Mouse (Mus musculus): ENCODE measurements around the gene Zfp108. TPM values are rescaled to one million over a fixed set of nuclear protein-coding genes. Genes with fewer than 3 reads are reported as not detected.

Zfp108 gene
- polyA plus RNA-seq, 1 experiment from 2014 or later, result 2.6 TPM

GRCm38 (mm10) chr7:24290106-24290693, 35.6 kb downstream of the Zfp108 start:
- Histone ChIP-seq H3K27ac (no peak overlapping the region), H3K4me1 (replicated peaks) (no peaks in the 10 kb centered on the region), H3K9me3 (peaks cover 28% of the 10 kb centered on the region; the same call in 1 of the 2 replicates), H3K27me3 (ENCODE audit: insufficient read depth, poor library complexity, severe bottlenecking) (no peaks in the 10 kb centered on the region), H3K4me3 (no peak overlapping the region), H3K36me3 (peaks cover 85% of the 10 kb centered on the region)
- 93% methylated on average over 4 of the region's 4 CpGs for WGBS
- DNase-seq (ENCODE audit: low spot score), result no peak

- WGBS, result 90% methylated on average over 27 of the region's 27 CpGs
- Histone ChIP-seq H3K36me3 (peaks cover 98% of the 10 kb centered on the region), H3K27ac (no peak overlapping the region), H3K27me3 (ENCODE audit: insufficient read depth, poor library complexity, severe bottlenecking) (no peaks in the 10 kb centered on the region), H3K9me3 (peaks cover 28% of the 10 kb centered on the region; the same call in 1 of the 2 replicates), H3K4me1 (replicated peaks) (no peaks in the 10 kb centered on the region), H3K4me3 (no peak overlapping the region)
- no peak for DNase-seq (ENCODE audit: low spot score)
Measured at GRCm38 (mm10) chr7:24291387-24292090, 36.9 kb downstream of the Zfp108 start.

- WGBS, result 87% methylated on average over 12 of the region's 12 CpGs
- no peak overlapping the region for H3K4me3 ChIP-seq
- H3K27ac ChIP-seq, result no peak overlapping the region
- H3K4me1 ChIP-seq (replicated peaks), result peaks cover 9% of the 10 kb centered on the region
- no peak for DNase-seq (ENCODE audit: low spot score)
- H3K27me3 ChIP-seq (ENCODE audit: insufficient read depth, poor library complexity, severe bottlenecking), result no peaks in the 10 kb centered on the region
- H3K9me3 ChIP-seq, result peaks cover 20% of the 10 kb centered on the region; the same call in 1 of the 2 replicates
- peaks cover 96% of the 10 kb centered on the region for H3K36me3 ChIP-seq
Measured at GRCm38 (mm10) chr7:24293061-24293851, 38.7 kb downstream of the Zfp108 start.

GRCm38 (mm10) chr7:24294763-24295162, 40.2 kb downstream of the Zfp108 start:
- Histone ChIP-seq H3K36me3 (peaks cover 81% of the 10 kb centered on the region), H3K4me1 (replicated peaks) (peaks cover 14% of the 10 kb centered on the region), H3K4me3 (no peak overlapping the region), H3K27me3 (ENCODE audit: insufficient read depth, poor library complexity, severe bottlenecking) (no peaks in the 10 kb centered on the region), H3K9me3 (peaks cover 22% of the 10 kb centered on the region; the same call in 1 of the 2 replicates), H3K27ac (no peak overlapping the region)
- 97% methylated on average over 4 of the region's 4 CpGs for WGBS
- no peak for DNase-seq (ENCODE audit: low spot score)

GRCm38 (mm10) chr7:24295376-24295775, 40.8 kb downstream of the Zfp108 start:
- peaks cover 75% of the 10 kb centered on the region for H3K36me3 ChIP-seq
- no peaks in the 10 kb centered on the region for H3K27me3 ChIP-seq (ENCODE audit: insufficient read depth, poor library complexity, severe bottlenecking)
- DNase-seq (ENCODE audit: low spot score), result no peak
- H3K27ac ChIP-seq, result no peak overlapping the region
- H3K9me3 ChIP-seq, result peaks cover 16% of the 10 kb centered on the region; the same call in 1 of the 2 replicates
- 94% methylated on average over 7 of the region's 7 CpGs for WGBS
- no peak overlapping the region for H3K4me3 ChIP-seq
- H3K4me1 ChIP-seq (replicated peaks), result peaks cover 17% of the 10 kb centered on the region

GRCm38 (mm10) chr7:24296386-24296785, 41.8 kb downstream of the Zfp108 start:
- H3K9me3 ChIP-seq, result peaks cover 11% of the 10 kb centered on the region; the same call in 1 of the 2 replicates
- H3K27me3 ChIP-seq (ENCODE audit: insufficient read depth, poor library complexity, severe bottlenecking), result no peaks in the 10 kb centered on the region
- H3K36me3 ChIP-seq, result peaks cover 65% of the 10 kb centered on the region
- WGBS, result 95% methylated on average over 7 of the region's 7 CpGs
- no peak for DNase-seq (ENCODE audit: low spot score)
- H3K4me1 ChIP-seq (replicated peaks), result peaks cover 25% of the 10 kb centered on the region
- no peak overlapping the region for H3K27ac ChIP-seq
- H3K4me3 ChIP-seq, result no peak overlapping the region

GRCm38 (mm10) chr7:24297361-24298095, 42.9 kb downstream of the Zfp108 start:
- peak overlapping the region; percentile 82 for H3K4me3 ChIP-seq
- no peak overlapping the region for H3K27ac ChIP-seq
- 0 out of 2 replicates have a peak, but pooled peaks cover 5% of the 10 kb centered on the region for H3K9me3 ChIP-seq
- no peaks in the 10 kb centered on the region for H3K27me3 ChIP-seq (ENCODE audit: insufficient read depth, poor library complexity, severe bottlenecking)
- WGBS, result 91% methylated on average over 15 of the region's 15 CpGs
- H3K36me3 ChIP-seq, result peaks cover 64% of the 10 kb centered on the region
- H3K4me1 ChIP-seq (replicated peaks), result peaks cover 25% of the 10 kb centered on the region
- DNase-seq (ENCODE audit: low spot score), result no peak

- peaks cover 64% of the 10 kb centered on the region for H3K36me3 ChIP-seq
- H3K27me3 ChIP-seq (ENCODE audit: insufficient read depth, poor library complexity, severe bottlenecking), result no peaks in the 10 kb centered on the region
- H3K4me1 ChIP-seq (replicated peaks), result peaks cover 25% of the 10 kb centered on the region
- H3K27ac ChIP-seq, result peak overlapping the region; percentile 94
- under 1% methylated on average over 12 of the region's 12 CpGs for WGBS
- H3K4me3 ChIP-seq, result peak overlapping the region; percentile 82
- H3K9me3 ChIP-seq, result 0 out of 2 replicates have a peak, but pooled peaks cover 5% of the 10 kb centered on the region
- no peak for DNase-seq (ENCODE audit: low spot score)
Measured at GRCm38 (mm10) chr7:24298635-24298972, 44.0 kb downstream of the Zfp108 start.

GRCm38 (mm10) chr7:24298973-24299708, 44.5 kb downstream of the Zfp108 start:
- WGBS, result under 1% methylated on average over 47 of the region's 47 CpGs
- 0 out of 2 replicates have a peak, but pooled peaks cover 5% of the 10 kb centered on the region for H3K9me3 ChIP-seq
- H3K27ac ChIP-seq, result peak overlapping the region; percentile 94
- H3K4me1 ChIP-seq (replicated peaks), result peaks cover 25% of the 10 kb centered on the region
- peaks cover 64% of the 10 kb centered on the region for H3K36me3 ChIP-seq
- peak; percentile 86 for DNase-seq (ENCODE audit: low spot score)
- H3K27me3 ChIP-seq (ENCODE audit: insufficient read depth, poor library complexity, severe bottlenecking), result no peaks in the 10 kb centered on the region
- peak overlapping the region; percentile 82 for H3K4me3 ChIP-seq

- peak overlapping the region; percentile 82 for H3K4me3 ChIP-seq
- H3K4me1 ChIP-seq (replicated peaks), result peaks cover 25% of the 10 kb centered on the region
- WGBS, result 1% methylated on average over 18 of the region's 18 CpGs
- H3K27me3 ChIP-seq (ENCODE audit: insufficient read depth, poor library complexity, severe bottlenecking), result no peaks in the 10 kb centered on the region
- H3K9me3 ChIP-seq, result 0 out of 2 replicates have a peak, but pooled peaks cover 5% of the 10 kb centered on the region
- H3K27ac ChIP-seq, result peak overlapping the region; percentile 94
- peak; percentile 27 for DNase-seq (ENCODE audit: low spot score)
- peaks cover 63% of the 10 kb centered on the region for H3K36me3 ChIP-seq
Measured at GRCm38 (mm10) chr7:24299823-24300481, 45.4 kb downstream of the Zfp108 start.

GRCm38 (mm10) chr7:24300771-24301282, 46.2 kb downstream of the Zfp108 start, which contains the start of gene Zfp61:
Gene Zfp61, minus strand, starts transcription at chr7:24301232.
- Histone ChIP-seq H3K27me3 (ENCODE audit: insufficient read depth, poor library complexity, severe bottlenecking) (no peaks in the 10 kb centered on the region), H3K4me3 (peak within 1 kb of the TSS; percentile 82), H3K27ac (peak within 1 kb of the TSS; percentile 94), H3K36me3 (peaks cover 58% of the 10 kb centered on the region), H3K4me1 (replicated peaks) (peaks cover 25% of the 10 kb centered on the region), H3K9me3 (0 out of 2 replicates have a peak, but pooled peaks cover 5% of the 10 kb centered on the region)
- DNase-seq (ENCODE audit: low spot score), result peak; percentile 89
- 1% methylated on average over 13 of the region's 13 CpGs for WGBS
